Mouse (Mus musculus): Measurements from ENCODE around the gene Lsamp.
A peak's percentile ranks its signal among the peaks of the same experiment; 100 is the strongest.

The Lsamp gene

GRCm38 (mm10) chr16:40656871-40657270 is 672.7 kb downstream of the Lsamp start:
- DNase-seq (ENCODE audit: low read depth, low spot score), result peak; percentile 14

DNA sequence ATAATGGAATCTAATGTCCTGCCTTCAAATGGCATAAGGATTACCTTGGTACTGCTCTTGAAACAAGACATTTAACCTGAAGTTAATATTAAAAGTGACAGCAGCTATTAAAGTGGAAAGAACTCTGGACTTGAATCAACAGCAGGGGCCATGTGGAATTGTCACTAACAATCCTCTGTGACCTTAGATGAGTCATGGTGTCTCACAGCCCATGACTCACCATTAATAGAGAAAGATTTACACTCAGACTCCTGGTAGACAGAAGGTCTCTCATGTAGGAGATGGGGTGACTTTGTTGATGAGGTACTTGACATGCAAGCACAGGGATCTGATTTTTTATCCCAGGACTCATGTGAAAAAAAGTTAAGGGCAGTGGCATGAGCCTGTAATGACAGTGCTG is 701.4 kb downstream of the Lsamp start:
- DNase-seq (ENCODE audit: low read depth, low spot score), result no peak

- DNase-seq (ENCODE audit: low read depth, low spot score), result no peak
Measured at GRCm38 (mm10) chr16:40692292-40692691, 708.1 kb downstream of the Lsamp start.

GRCm38 (mm10) chr16:40697253-40697652 is 713.1 kb downstream of the Lsamp start:
- no peak for DNase-seq (ENCODE audit: low read depth, low spot score)

DNA sequence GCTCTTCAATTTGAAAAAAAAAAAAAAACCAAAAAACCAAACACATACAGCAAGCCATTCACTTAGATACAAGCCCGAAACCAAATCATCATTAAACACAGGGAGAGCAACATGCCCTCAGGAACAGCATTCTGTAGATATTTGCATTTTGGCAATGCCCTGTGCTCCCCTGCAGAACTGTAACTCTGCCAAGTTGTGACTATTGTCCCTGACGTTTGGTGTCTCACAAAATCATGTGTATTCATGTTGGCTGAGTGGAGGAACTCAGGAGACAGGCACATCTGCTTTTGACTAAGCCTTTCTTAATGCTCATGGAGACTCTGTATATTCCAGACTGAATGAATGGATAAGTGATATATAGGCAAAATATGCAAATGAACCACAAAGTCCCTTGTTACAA is 724.4 kb downstream of the Lsamp start:
- no peak for DNase-seq (ENCODE audit: low read depth, low spot score)

- DNase-seq (ENCODE audit: low read depth, low spot score), result no peak
Measured at GRCm38 (mm10) chr16:40709574-40709973, 725.4 kb downstream of the Lsamp start.

DNA sequence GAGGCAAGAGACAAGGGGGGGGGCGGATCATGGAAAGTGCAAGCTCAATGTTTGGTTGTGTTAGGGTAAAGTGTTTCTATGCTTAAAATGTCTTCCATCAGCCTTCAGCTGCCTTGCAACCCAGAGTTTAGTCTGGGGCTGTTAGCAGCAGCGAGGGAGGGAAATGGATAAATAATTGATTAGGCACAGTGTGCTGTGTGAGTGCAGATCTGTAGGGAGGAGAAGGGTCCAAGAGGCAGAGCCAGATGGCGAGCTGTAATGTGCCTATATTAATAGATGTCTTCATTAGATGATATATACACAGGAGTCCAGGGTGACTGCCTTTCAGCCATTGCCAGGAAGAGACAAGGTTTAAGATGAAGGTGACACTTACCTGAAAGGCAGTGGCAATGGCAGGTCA is 725.9 kb downstream of the Lsamp start:
- no peak for DNase-seq (ENCODE audit: low read depth, low spot score)

- DNase-seq (ENCODE audit: low read depth, low spot score), result no peak
Measured at GRCm38 (mm10) chr16:40710491-40710890, 726.3 kb downstream of the Lsamp start.

- DNase-seq (ENCODE audit: low read depth, low spot score), result no peak
Measured at GRCm38 (mm10) chr16:40713725-40714124, 729.6 kb downstream of the Lsamp start.

DNA sequence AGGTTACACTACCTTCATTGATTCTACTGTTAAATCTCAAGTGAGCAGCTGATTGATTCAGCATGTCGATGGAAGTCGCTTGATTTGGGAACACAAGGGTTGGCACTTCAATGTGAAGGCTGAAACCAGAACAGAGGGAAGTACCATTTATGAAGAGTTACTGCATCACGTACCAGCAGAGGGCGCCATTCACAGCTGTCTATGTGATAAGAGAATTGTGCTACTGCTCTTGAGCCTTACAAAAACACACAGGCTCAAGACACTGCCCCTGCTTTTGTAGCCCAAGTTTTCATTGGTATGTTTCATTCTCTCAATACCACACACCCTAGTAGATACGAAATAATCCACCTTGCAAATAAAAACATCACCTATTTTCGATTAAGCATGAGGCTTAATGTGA is 754.9 kb downstream of the Lsamp start:
- peak; percentile 74 for DNase-seq (ENCODE audit: low read depth, low spot score)

GRCm38 (mm10) chr16:40739771-40740170 is 755.6 kb downstream of the Lsamp start:
- DNase-seq (ENCODE audit: low read depth, low spot score), result no peak

DNA sequence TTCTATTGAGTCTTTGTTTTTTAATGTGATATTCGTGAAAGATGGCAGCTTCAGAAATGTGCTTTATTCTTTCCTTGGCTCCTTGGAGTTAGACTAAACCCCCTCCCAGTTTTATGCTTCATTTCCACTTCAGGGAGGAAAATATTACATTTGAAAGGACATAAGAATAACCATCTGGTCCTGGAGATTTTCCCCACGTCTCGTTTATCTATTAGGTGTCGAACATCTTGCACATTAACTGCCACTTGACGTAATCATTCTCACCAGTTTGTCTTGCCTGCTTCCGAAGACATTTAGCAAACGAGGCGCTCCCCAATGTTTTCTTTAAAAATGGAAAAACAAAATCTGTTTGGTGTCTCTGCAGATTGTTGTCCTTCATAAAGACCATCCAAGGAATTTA is 756.1 kb downstream of the Lsamp start:
- DNase-seq (ENCODE audit: low read depth, low spot score), result no peak

GRCm38 (mm10) chr16:40827191-40827590 is 843.0 kb downstream of the Lsamp start:
- DNase-seq (ENCODE audit: low read depth, low spot score), result no peak

DNA sequence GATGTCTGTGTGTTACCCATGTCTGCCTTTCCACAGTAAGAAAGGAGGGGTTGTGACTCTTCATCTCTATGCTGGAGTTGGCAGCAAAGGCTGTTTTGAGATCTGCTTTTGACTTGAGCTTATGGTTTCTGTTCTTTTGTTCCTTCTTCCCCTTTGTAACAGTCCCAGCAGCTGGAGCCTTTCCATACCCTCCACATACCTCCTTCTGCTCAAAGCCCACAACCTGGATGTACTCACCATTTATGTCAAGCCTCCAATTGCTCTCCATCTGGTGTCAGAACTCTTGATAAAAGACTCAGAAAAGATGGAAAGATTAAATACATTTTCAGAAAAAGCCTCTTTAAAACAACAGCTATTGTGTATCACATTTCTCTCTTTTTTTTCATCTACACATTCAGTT is 847.4 kb downstream of the Lsamp start:
- DNase-seq (ENCODE audit: low read depth, low spot score), result no peak

DNA sequence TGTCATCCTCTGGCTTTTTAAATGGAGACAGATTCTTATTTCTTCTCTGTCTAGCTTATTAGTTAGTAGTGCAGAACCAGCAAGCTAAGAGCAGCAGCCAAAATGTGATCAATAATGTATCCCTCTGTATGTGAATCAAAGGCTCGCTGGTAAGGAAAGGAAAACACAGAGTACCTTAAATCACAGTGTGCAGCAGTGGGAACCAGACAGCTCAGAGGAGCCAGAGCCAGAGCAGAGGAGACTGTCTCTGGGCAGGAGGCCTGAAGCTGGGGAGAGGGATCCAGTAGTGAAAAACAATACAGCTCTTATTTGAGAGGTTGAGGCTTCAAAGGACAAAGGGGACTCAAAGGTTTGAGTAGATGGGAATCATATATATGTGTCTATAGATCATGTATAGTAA is 857.6 kb downstream of the Lsamp start:
- no peak for DNase-seq (ENCODE audit: low read depth, low spot score)

DNA sequence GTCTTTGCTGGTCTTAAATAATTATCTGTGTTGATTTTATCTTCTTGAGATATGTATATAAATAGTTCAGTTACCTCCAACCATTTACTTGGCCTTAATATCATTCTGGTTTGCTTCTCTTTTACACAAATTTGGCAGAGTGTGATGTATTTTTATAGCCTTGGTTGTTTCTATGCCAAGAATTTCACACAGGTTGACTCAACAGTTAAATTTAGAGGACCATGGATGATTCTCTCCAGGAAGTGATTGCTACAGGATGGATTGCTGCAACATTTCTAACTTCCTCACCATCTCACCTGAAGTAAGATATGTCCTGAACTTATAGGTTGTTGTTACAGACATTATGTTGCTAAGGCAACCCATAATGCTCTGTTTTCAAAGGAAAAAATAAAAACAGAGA is 882.6 kb downstream of the Lsamp start:
- DNase-seq (ENCODE audit: low read depth, low spot score), result no peak

GRCm38 (mm10) chr16:40878301-40878700 is 894.1 kb downstream of the Lsamp start:
- no peak for DNase-seq (ENCODE audit: low read depth, low spot score)

- DNase-seq (ENCODE audit: low read depth, low spot score), result no peak
Measured at GRCm38 (mm10) chr16:40881942-40882341, 897.8 kb downstream of the Lsamp start.

GRCm38 (mm10) chr16:40891338-40891737 is 907.2 kb downstream of the Lsamp start:
- no peak for DNase-seq (ENCODE audit: low read depth, low spot score)

DNA sequence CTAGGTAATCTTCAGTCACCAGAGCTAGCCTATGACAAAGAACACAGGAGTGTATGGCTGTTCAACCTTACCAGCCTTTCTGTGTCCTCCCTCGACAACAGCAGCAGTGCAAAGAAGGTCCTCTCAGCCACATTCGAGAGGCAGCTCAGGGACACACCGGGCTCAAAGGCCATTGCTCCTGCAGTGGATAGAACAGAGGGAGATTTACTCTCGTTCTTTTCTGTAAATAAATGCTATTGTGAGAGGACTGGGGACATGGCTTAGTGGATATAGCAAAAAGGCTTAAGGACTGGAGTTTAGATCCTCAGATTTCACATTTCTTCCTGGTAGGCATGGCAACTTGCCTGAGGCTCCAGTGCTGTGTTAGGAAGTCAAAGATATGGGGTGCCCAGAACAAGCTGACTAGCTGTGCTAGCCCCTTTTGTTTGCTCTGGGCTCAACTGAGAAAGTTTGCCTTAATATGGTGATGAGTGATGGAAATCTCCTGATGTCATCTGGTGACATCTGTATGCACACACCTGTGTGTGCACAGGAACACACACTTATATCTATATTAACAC is 913.7 kb downstream of the Lsamp start:
- DNase-seq (ENCODE audit: low read depth, low spot score), result no peak

GRCm38 (mm10) chr16:40907892-40908291 is 923.7 kb downstream of the Lsamp start:
- DNase-seq (ENCODE audit: low read depth, low spot score), result no peak

- DNase-seq (ENCODE audit: low read depth, low spot score), result no peak
Measured at GRCm38 (mm10) chr16:40914141-40914540, 930.0 kb downstream of the Lsamp start.

DNA sequence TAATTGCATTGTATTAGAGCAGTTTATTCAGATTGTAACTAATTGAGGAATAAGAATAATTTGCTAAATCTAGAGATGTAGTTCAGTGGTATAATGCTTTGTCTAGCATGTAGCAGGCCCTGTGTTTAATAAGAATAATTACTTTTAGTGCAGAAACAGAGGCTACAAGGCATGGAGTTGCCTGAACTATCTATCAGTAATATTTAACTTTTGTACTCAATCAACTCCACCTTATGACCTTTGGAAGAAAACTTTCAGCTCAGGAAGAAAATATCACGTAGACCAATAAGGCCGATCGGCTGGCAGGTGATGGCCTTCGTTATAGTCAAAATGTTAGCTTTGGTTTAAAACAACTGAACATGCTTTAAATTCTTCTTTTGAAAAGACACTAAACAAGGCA is 946.4 kb downstream of the Lsamp start:
- no peak for DNase-seq (ENCODE audit: low read depth, low spot score)

DNA sequence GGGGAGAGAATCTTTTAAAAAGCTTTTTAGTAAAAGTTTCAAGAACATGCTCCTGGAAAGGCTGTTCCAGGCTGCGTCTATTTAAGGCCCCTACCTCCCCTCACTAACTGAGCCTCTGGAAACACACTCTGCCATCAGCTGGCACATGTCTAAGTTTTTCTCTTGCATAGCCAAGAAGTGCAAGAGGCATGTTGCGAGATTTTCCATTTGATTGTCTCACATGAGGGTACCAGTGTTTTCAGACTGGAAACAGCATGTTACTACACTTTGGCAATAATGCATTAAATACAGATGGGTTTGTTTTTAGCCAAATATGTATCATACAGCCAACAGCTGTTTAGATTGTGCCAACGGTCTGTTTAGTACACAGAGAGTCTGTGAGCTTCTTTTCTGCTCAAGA is 958.1 kb downstream of the Lsamp start:
- DNase-seq (ENCODE audit: low read depth, low spot score), result no peak
